Mouse (Mus musculus): ENCODE results near the gene Mpp4. TPM values are rescaled to one million over a fixed set of nuclear protein-coding genes. Genes with fewer than 3 reads are reported as not detected.

Gene Mpp4
- polyA plus RNA-seq, 1 experiment from 2014 or later = 0.42 TPM

- H3K27me3 ChIP-seq (replicated peaks) = no peaks in the 10 kb centered on the region
- H3K36me3 ChIP-seq = peaks cover 27% of the 10 kb centered on the region
- no peaks in the 10 kb centered on the region for H3K9me3 ChIP-seq
- H3K4me2 ChIP-seq (replicated peaks) = no peak overlapping the region
- ATAC-seq (ENCODE audit: low FRiP score, low read depth) = no peak
- no peak overlapping the region for H3K27ac ChIP-seq
- H3K4me1 ChIP-seq = no peaks in the 10 kb centered on the region
- WGBS = 93% methylated on average over 4 of the region's 4 CpGs
- no peak overlapping the region for H3K4me3 ChIP-seq
- no peak overlapping the region for H3K9ac ChIP-seq
These were observed 19.9 kb upstream of the Mpp4 start for GRCm38 (mm10) chr1:59183045-59183444.

GRCm38 (mm10) chr1:59182373-59182772 lies 19.2 kb upstream of the Mpp4 start:
- Histone ChIP-seq H3K9me3 (no peaks in the 10 kb centered on the region), H3K27me3 (replicated peaks) (no peaks in the 10 kb centered on the region), H3K4me2 (replicated peaks) (no peak overlapping the region), H3K4me1 (no peaks in the 10 kb centered on the region), H3K36me3 (peaks cover 34% of the 10 kb centered on the region), H3K27ac (no peak overlapping the region), H3K4me3 (no peak overlapping the region), H3K9ac (no peak overlapping the region)
- WGBS = 94% methylated on average over 2 of the region's 2 CpGs
- no peak for ATAC-seq (ENCODE audit: low FRiP score, low read depth)

- Histone ChIP-seq H3K9me3 (no peaks in the 10 kb centered on the region), H3K9ac (no peak overlapping the region), H3K36me3 (peaks cover 43% of the 10 kb centered on the region), H3K27ac (no peak overlapping the region), H3K4me3 (no peak overlapping the region), H3K4me1 (no peaks in the 10 kb centered on the region), H3K27me3 (replicated peaks) (no peaks in the 10 kb centered on the region), H3K4me2 (replicated peaks) (no peak overlapping the region)
- ATAC-seq (ENCODE audit: low FRiP score, low read depth) = no peak
- 86% methylated on average over 3 of the region's 3 CpGs for WGBS
These were observed 16.8 kb upstream of the Mpp4 start for GRCm38 (mm10) chr1:59180003-59180402.

DNA sequence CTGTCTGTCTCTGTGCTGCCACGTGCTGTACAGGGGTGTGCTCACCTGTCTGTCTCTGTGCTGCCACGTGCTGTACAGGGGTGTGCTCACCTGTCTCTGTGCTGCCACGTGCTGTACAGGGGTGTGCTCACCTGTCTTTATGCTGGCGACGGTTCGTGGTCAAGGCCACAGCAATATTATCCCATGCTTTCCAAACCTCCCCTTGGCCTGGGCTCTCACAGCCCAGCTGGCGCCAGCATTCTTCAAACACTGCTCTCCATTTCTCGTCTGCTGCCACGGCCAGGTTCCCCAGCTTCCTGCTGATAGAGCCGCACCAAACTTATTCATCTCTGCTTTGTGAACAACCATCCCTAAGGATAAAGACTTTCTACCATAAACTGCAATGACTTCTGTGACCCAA lies 15.2 kb upstream of the Mpp4 start:
- 90% methylated on average over 10 of the region's 10 CpGs for WGBS
- no peak overlapping the region for H3K27ac ChIP-seq

DNA sequence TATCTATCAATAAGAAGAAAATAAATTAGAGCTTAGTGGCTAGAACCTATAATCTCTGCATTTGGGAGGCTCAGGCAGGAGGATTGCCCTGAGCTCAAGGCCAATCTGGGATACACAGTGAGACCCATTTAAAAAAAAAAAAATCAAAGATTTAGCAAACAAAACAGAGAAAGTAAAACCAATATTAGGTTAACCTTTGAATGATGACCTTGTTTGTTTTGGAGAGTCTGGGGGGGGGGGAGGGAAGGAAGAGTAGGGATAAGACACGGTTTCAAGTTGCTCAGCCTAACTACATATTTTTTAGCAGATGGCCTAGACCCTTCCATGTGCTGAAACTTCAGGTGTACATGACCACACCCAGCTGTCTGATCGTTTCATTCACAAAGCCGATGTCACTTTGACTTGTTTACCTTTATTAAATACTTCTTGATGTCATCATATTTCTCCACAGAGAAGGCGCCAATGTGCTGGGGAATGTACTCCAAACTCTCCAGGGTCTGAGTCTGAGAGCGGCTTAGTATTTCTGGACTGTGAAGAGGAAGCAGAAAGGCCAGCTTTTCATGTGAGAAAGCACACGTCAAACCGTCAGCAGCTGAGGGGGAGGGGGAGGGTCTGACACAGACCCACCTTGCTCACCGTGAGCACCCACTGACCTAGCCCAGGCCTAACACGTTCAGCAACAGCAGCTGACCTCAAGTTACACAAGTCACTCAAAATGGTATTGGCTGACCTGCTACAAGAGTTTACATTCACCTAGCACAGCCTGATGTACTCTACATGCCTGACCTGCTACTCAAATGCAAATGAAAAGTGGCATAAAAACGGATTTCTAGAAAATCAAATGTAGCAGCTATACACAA lies 11.6 kb upstream of the Mpp4 start:
- Histone ChIP-seq H3K4me3 (no peak overlapping the region), H3K27me3 (replicated peaks) (no peaks in the 10 kb centered on the region), H3K36me3 (peaks cover 54% of the 10 kb centered on the region), H3K4me2 (replicated peaks) (no peak overlapping the region), H3K4me1 (no peaks in the 10 kb centered on the region), H3K9ac (no peak overlapping the region), H3K27ac (no peak overlapping the region), H3K9me3 (no peaks in the 10 kb centered on the region)
- no peak for ATAC-seq (ENCODE audit: low FRiP score, low read depth)
- 85% methylated on average over 10 of the region's 10 CpGs for WGBS

More for the DNA sequence above, 15.2 kb upstream of the Mpp4 start:
- H3K4me2 ChIP-seq (replicated peaks) = no peak overlapping the region
- no peaks in the 10 kb centered on the region for H3K4me1 ChIP-seq
- H3K4me3 ChIP-seq = no peak overlapping the region
- H3K9ac ChIP-seq = no peak overlapping the region
- ATAC-seq (ENCODE audit: low FRiP score, low read depth) = no peak
- H3K36me3 ChIP-seq = peaks cover 45% of the 10 kb centered on the region
- no peaks in the 10 kb centered on the region for H3K27me3 ChIP-seq (replicated peaks)
- H3K9me3 ChIP-seq = no peaks in the 10 kb centered on the region

- H3K9ac ChIP-seq = no peak overlapping the region
- no peaks in the 10 kb centered on the region for H3K27me3 ChIP-seq (replicated peaks)
- H3K4me3 ChIP-seq = no peak overlapping the region
- no peak overlapping the region for H3K4me2 ChIP-seq (replicated peaks)
- WGBS = 93% methylated on average over 5 of the region's 5 CpGs
- no peak overlapping the region for H3K27ac ChIP-seq
- ATAC-seq (ENCODE audit: low FRiP score, low read depth) = no peak
- H3K36me3 ChIP-seq = peaks cover 47% of the 10 kb centered on the region
- H3K9me3 ChIP-seq = no peaks in the 10 kb centered on the region
- no peaks in the 10 kb centered on the region for H3K4me1 ChIP-seq
These were observed 9.8 kb upstream of the Mpp4 start for GRCm38 (mm10) chr1:59173023-59173422.

GRCm38 (mm10) chr1:59171875-59172274 lies 8.7 kb upstream of the Mpp4 start:
- no peaks in the 10 kb centered on the region for H3K9me3 ChIP-seq
- H3K36me3 ChIP-seq = peaks cover 47% of the 10 kb centered on the region
- no peak for ATAC-seq (ENCODE audit: low FRiP score, low read depth)

GRCm38 (mm10) chr1:59170290-59170689 lies 7.1 kb upstream of the Mpp4 start:
- no peaks in the 10 kb centered on the region for H3K27me3 ChIP-seq (replicated peaks)
- no peaks in the 10 kb centered on the region for H3K4me1 ChIP-seq
- H3K4me3 ChIP-seq = no peak overlapping the region
- WGBS = 86% methylated on average over 8 of the region's 8 CpGs
- no peak overlapping the region for H3K27ac ChIP-seq
- peaks cover 55% of the 10 kb centered on the region for H3K36me3 ChIP-seq
- no peaks in the 10 kb centered on the region for H3K9me3 ChIP-seq
- no peak overlapping the region for H3K9ac ChIP-seq
- ATAC-seq (ENCODE audit: low FRiP score, low read depth) = no peak
- no peak overlapping the region for H3K4me2 ChIP-seq (replicated peaks)

More at GRCm38 (mm10) chr1:59171875-59172274, 8.7 kb upstream of the Mpp4 start:
- H3K4me3 ChIP-seq = no peak overlapping the region
- no peak overlapping the region for H3K4me2 ChIP-seq (replicated peaks)
- no peaks in the 10 kb centered on the region for H3K27me3 ChIP-seq (replicated peaks)
- H3K27ac ChIP-seq = no peak overlapping the region
- no peak overlapping the region for H3K9ac ChIP-seq
- WGBS = 85% methylated on average over 5 of the region's 5 CpGs
- H3K4me1 ChIP-seq = no peaks in the 10 kb centered on the region

- Histone ChIP-seq H3K4me2 (replicated peaks) (no peak overlapping the region), H3K9ac (no peak overlapping the region), H3K4me1 (no peaks in the 10 kb centered on the region), H3K27me3 (replicated peaks) (no peaks in the 10 kb centered on the region), H3K36me3 (peaks cover 51% of the 10 kb centered on the region), H3K9me3 (no peaks in the 10 kb centered on the region), H3K27ac (no peak overlapping the region), H3K4me3 (no peak overlapping the region)
- no peak for ATAC-seq (ENCODE audit: low FRiP score, low read depth)
- 88% methylated on average over 6 of the region's 6 CpGs for WGBS
These were observed 6.4 kb upstream of the Mpp4 start for GRCm38 (mm10) chr1:59169586-59169985.

DNA sequence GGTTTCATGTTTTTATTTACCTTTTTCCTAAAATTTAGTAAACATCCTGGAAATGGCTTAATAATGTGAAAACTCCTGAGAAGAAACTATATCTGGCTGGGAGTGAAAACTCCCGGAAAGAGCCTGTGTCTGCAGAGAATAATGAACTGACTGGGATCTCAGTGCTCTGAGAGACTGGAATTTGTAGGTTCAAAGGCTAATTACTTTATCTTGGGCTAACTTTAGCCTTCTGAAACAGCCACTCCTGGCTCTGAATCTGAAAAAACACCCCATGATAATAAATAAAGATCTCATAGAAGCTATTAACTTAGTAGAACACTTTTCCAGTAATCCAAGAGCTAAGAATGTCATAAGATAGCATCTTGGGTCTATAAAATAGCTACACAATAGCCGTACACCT lies 5.4 kb upstream of the Mpp4 start:
- no peak overlapping the region for H3K4me2 ChIP-seq (replicated peaks)
- no peak overlapping the region for H3K4me3 ChIP-seq
- no peaks in the 10 kb centered on the region for H3K9me3 ChIP-seq
- no peak overlapping the region for H3K9ac ChIP-seq
- peaks cover 62% of the 10 kb centered on the region for H3K36me3 ChIP-seq
- ATAC-seq (ENCODE audit: low FRiP score, low read depth) = no peak
- no peaks in the 10 kb centered on the region for H3K27me3 ChIP-seq (replicated peaks)
- WGBS = 91% methylated on average over 2 of the region's 2 CpGs
- no peak overlapping the region for H3K27ac ChIP-seq
- no peaks in the 10 kb centered on the region for H3K4me1 ChIP-seq

DNA sequence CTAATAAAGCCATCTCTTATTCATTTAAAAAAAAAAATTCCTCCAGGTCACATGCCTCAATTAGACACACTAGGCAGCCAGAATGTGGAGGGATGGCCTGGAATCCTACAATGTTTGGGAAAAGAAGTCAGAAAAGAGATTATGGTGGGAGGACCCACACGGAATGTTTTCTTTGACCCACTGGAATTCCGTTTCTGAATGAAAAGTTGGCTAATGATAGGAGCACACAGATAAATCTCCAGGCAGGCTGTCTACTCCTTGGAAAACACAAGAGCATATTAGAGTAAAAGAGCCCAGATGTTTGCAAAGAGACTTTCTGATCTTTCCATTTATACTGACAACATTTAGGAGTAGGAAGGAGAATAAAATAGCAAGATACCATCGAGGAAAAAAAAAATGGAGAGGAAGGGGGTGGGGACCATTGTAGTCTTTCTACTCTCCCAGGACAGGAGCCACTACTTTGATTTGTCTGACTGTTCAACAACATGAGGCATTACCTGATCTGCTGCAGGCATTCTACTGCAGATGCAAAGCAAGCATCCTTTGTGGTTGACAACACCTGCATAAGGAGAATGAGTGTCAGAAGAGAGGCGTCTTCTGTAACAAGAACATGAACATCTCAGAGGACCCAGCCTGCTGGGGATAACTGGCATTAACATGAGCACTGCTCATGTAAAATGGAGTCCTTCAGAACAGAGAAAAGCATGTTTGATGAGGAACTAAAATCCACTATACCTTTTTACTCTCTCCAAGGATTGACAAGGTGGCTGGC lies 4.7 kb upstream of the Mpp4 start:
- ATAC-seq (ENCODE audit: low FRiP score, low read depth) = no peak
- H3K27me3 ChIP-seq (replicated peaks) = no peaks in the 10 kb centered on the region
- peaks cover 65% of the 10 kb centered on the region for H3K36me3 ChIP-seq

DNA sequence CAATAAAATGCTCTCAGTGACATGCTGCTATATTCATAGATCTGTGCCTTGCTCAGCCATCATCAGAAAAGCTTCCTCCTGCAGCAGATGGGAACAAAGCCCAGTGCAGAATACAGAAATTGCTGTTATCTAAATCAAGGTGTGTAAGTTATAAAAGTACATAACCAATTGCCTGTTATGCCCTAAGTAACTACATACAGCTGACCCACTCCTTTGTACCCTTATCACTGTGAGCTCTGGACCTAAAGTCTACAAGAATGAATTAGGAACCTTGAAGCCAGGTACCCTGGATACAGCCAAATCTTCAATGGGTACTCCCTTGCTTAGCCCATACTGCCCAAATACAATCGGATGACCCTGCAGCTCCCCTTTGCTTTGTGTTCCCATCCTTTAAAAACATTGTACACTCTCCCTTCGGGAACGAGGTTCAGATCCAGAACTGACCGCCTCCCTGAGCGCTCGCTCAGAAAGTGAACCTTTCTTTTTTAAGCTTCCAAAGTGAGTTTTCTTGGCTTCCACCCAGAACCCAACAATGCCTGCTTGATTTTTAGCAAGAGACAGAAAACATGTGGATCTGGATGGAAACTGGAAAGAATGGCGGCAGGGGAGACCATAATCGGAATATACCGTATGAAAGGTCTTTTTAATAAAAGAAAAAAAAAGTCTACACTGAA lies 3.2 kb upstream of the Mpp4 start:
- Histone ChIP-seq H3K4me3 (no peak overlapping the region), H3K27me3 (replicated peaks) (no peaks in the 10 kb centered on the region), H3K27ac (no peak overlapping the region), H3K36me3 (peaks cover 58% of the 10 kb centered on the region), H3K9ac (no peak overlapping the region), H3K4me1 (no peaks in the 10 kb centered on the region), H3K4me2 (replicated peaks) (no peak overlapping the region), H3K9me3 (no peaks in the 10 kb centered on the region)
- 95% methylated on average over 9 of the region's 9 CpGs for WGBS
- no peak for ATAC-seq (ENCODE audit: low FRiP score, low read depth)

More for the DNA sequence above, 4.7 kb upstream of the Mpp4 start:
- H3K4me3 ChIP-seq = no peak overlapping the region
- no peak overlapping the region for H3K4me2 ChIP-seq (replicated peaks)
- no peak overlapping the region for H3K27ac ChIP-seq
- H3K4me1 ChIP-seq = no peaks in the 10 kb centered on the region
- H3K9ac ChIP-seq = no peak overlapping the region
- 95% methylated on average over 4 of the region's 4 CpGs for WGBS
- H3K9me3 ChIP-seq = no peaks in the 10 kb centered on the region
